Mouse (Mus musculus): ENCODE measurements at regions not wholly inside any gene's neighbourhood (a gene's known extent, or its start where the extent isn't known, plus 50 kb on each side); places are given as distances from the start of the nearest gene placed in this dataset.
A peak's percentile ranks its signal among the peaks of the same experiment; 100 is the strongest.

DNA sequence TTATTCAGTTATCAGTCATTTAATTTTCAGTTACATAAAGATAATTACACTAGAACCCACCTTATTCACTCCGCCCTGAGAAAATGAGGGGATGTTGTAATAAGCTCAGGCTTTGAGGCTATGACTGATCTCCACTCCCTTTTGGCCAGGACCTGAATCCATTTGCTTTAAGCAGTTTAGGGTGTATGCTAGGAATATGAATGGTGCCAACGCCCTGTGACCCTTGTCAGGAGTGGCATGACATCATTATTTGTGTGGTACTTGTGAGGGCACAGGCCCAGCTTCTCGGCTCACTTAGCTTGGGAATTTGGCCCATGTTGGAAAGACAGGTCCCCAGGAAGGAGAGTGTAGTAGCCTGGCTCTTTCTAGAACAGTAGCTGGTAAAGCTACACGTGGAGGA is 61.0 kb upstream of the Nfe2l2 start:
- Histone ChIP-seq H3K4me3 (replicated peaks) (no peak overlapping the region), H3K4me2 (replicated peaks) (no peak overlapping the region), H3K4me1 (peaks cover 4% of the 10 kb centered on the region; the same call in 1 of the 2 replicates), H3K27me3 (no peaks in the 10 kb centered on the region), H3K27ac (replicated peaks) (no peak overlapping the region), H3K9ac (no peak overlapping the region), H3K36me3 (no peaks in the 10 kb centered on the region), H3K9me3 (replicated peaks) (no peaks in the 10 kb centered on the region)
- 81% methylated on average over 4 of the region's 4 CpGs for WGBS
- ATAC-seq (ENCODE audit: insufficient number of reproducible peaks, low FRiP score, low TSS enrichment, low read depth) = no peak

DNA sequence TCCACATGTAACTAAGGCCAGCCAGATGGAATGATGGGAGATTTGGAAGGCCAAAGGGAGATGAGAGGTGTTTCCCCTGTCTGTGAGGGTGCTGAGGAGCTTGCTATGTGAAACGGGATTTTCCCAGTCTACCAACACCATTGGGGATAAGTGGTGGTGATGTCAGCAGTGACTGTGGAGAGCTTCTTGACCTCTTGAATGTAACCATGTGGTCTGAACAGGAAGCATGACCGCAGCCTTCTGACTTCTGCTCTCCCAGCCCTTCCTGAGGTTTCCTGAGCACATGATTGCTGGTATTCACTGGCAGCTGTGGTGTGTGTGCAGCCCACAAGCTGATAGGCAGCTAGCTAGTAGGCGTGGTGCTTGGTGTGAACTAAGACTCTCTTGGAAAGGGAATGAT is 58.8 kb upstream of the Nfe2l2 start:
- 54% methylated on average over 3 of the region's 3 CpGs for WGBS
- H3K9ac ChIP-seq = no peak overlapping the region
- no peak overlapping the region for H3K4me3 ChIP-seq (replicated peaks)
- no peak overlapping the region for H3K4me2 ChIP-seq (replicated peaks)
- peaks cover 9% of the 10 kb centered on the region for H3K4me1 ChIP-seq
- no peaks in the 10 kb centered on the region for H3K9me3 ChIP-seq (replicated peaks)
- H3K27ac ChIP-seq (replicated peaks) = no peak overlapping the region
- H3K27me3 ChIP-seq = no peaks in the 10 kb centered on the region
- ATAC-seq (ENCODE audit: insufficient number of reproducible peaks, low FRiP score, low TSS enrichment, low read depth) = peak; percentile 63
- no peaks in the 10 kb centered on the region for H3K36me3 ChIP-seq

DNA sequence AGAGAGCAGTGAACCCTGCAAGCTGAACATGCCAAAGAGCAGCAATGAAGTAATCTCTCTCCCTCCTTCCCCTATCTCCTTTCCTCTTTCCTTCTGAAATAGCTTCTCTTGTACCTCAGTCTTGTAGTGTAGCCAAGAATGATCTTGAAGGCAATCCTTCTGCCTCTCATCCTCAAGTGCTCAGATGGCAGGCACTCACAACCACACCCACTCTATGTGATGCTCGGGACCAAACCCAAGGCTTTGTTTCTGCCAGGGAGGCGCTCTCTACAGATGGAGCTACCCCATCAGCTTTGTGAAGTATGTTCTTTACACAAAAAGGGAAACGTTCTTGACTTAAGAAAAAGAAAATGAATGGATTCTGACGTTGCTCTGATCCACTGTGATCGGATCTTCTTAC is 57.6 kb upstream of the Nfe2l2 start:
- H3K36me3 ChIP-seq = no peaks in the 10 kb centered on the region
- ATAC-seq (ENCODE audit: insufficient number of reproducible peaks, low FRiP score, low TSS enrichment, low read depth) = no peak
- H3K27me3 ChIP-seq = no peaks in the 10 kb centered on the region
- 78% methylated on average over 5 of the region's 5 CpGs for WGBS
- no peaks in the 10 kb centered on the region for H3K9me3 ChIP-seq (replicated peaks)
- no peak overlapping the region for H3K27ac ChIP-seq (replicated peaks)
- no peak overlapping the region for H3K9ac ChIP-seq
- peaks cover 19% of the 10 kb centered on the region for H3K4me1 ChIP-seq
- H3K4me3 ChIP-seq (replicated peaks) = no peak overlapping the region
- H3K4me2 ChIP-seq (replicated peaks) = no peak overlapping the region

DNA sequence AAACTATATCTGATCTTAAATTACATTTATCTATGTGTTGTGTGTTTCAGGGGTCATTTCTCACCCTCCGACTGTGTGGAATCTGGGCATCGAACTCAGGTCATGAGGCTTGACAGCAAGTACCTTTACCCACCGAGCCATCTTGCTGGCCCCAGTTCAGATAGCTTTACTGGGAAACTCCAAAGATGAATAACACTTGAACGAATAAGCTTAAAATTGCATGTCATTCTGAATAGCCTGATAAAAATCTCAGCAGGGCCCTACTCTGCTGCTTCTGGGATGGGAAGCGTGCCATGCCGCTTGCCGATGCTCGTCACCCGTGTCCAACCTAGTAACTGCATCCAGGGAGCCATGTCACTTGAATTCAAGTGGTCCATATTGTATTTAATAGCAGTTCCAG is 57.2 kb upstream of the Nfe2l2 start:
- Histone ChIP-seq H3K9me3 (replicated peaks) (no peaks in the 10 kb centered on the region), H3K9ac (no peak overlapping the region), H3K4me3 (replicated peaks) (no peak overlapping the region), H3K4me2 (replicated peaks) (no peak overlapping the region), H3K4me1 (peaks cover 22% of the 10 kb centered on the region), H3K36me3 (no peaks in the 10 kb centered on the region), H3K27ac (replicated peaks) (no peak overlapping the region), H3K27me3 (no peaks in the 10 kb centered on the region)
- ATAC-seq (ENCODE audit: insufficient number of reproducible peaks, low FRiP score, low TSS enrichment, low read depth) = no peak
- WGBS = 74% methylated on average over 9 of the region's 9 CpGs

DNA sequence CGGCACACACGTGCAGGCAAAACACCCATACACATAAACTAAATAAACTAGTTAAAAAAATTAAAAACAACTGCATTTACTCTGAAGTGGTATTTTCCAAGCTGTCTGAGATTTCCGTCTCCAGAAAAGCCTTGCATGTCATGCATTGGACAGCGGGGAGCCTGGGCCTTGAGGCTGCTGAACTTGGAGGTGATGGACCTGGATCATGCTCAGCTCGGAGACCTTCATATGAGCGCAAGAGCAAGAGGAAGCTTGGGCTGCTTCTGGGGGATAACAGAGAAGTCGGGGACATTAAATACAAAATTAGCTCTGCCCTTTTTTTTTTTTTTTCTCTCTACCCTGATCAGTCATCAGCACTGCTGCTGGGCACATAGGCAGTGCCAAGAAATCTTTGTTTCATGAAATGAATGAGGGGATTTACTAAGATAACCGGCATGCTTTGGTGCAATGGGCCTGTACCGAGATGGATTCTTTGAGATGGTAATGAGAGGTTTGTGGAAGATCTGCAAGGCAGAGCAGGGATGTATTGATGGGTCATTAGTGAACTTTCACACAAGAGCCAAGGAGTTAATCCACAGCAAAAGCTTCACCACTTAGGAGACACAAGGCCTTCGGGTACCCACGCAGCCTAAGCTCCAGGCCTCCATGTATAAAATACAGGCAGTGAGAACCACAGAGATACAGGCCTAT is 54.9 kb upstream of the Nfe2l2 start:
- Histone ChIP-seq H3K4me2 (replicated peaks) (no peak overlapping the region), H3K9me3 (replicated peaks) (no peaks in the 10 kb centered on the region), H3K4me3 (replicated peaks) (no peak overlapping the region), H3K9ac (no peak overlapping the region), H3K27ac (replicated peaks) (no peak overlapping the region), H3K27me3 (no peaks in the 10 kb centered on the region), H3K4me1 (peaks cover 30% of the 10 kb centered on the region), H3K36me3 (no peaks in the 10 kb centered on the region)
- 59% methylated on average over 11 of the region's 11 CpGs for WGBS
- no peak for ATAC-seq (ENCODE audit: insufficient number of reproducible peaks, low FRiP score, low TSS enrichment, low read depth)

DNA sequence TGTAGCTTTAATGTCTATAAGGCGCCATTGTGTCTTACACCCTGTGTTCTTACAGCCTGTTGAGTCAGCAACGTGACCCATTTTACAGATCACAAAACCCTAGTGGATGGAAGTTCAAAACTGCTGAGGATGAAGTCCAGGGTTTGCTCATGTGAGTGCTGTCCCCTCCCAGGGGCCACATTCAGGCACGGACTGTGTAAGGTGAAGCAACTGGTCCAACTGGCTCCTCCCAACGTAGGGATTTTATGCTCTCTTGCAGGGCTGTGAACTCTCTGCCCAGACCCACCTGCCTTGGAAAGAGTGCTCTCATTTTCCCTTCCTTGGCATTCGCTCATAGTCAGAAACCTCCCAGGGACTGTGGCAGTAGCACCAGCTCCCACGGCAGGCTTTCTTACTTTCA is 53.8 kb upstream of the Nfe2l2 start:
- Histone ChIP-seq H3K4me3 (replicated peaks) (no peak overlapping the region), H3K36me3 (no peaks in the 10 kb centered on the region), H3K27me3 (no peaks in the 10 kb centered on the region), H3K9me3 (replicated peaks) (no peaks in the 10 kb centered on the region), H3K27ac (replicated peaks) (0 out of 2 replicates have a peak overlapping the region, but pooled peaks have one; percentile 82), H3K4me2 (replicated peaks) (no peak overlapping the region), H3K4me1 (peaks cover 30% of the 10 kb centered on the region), H3K9ac (no peak overlapping the region)
- 78% methylated on average over 6 of the region's 6 CpGs for whole genome bisulfite sequencing
- ATAC-seq (ENCODE audit: insufficient number of reproducible peaks, low FRiP score, low TSS enrichment, low read depth) = no peak

DNA sequence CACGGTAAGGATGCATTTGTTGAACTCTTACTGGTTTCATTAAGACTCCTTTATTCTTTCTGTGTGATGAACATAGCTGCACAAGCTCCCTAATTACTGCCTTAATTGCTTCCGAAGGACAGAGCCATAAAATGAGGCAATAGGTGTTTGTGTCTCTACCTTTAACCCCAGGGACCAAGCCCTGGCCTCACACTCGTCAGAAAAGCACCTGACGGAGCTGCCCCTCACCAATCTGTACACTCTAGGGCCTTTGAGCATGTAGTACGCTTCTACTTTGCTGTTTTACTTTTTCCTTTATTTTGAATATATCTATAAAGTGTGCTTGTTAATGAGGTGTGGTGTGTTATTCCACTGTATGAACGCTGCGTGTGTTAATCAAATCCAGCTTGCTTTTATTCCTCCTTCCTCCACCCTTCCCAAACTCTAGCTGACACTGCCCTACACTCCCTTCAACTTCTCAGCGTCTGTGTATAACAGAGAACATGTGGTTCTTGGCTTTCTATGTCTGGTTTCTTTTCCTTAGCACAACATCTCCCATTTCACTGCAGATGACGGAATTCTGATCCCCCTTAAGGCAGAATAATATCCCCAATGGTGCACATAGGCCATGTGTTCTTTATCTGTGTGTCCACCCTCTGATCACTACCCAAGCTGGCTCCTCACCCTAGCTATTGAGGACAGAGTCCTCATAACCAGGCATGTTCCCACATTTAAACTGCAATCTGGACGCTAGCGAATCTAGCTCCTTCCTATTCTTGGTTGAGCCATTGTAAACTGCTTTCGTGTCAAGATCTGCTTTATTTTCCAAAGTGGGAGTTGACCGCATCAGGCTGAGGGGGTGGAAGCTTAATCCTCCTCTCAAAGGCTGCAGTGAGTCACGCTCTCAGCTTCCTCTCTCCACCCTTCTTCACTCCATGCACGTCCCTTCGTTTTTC is 52.5 kb upstream of the Nfe2l2 start:
- Histone ChIP-seq H3K4me2 (replicated peaks) (peak overlapping the region; percentile 27), H3K36me3 (no peaks in the 10 kb centered on the region), H3K4me3 (replicated peaks) (no peak overlapping the region), H3K4me1 (peaks cover 30% of the 10 kb centered on the region), H3K27me3 (no peaks in the 10 kb centered on the region), H3K9ac (no peak overlapping the region), H3K27ac (replicated peaks) (peak overlapping the region; percentile 82), H3K9me3 (replicated peaks) (no peaks in the 10 kb centered on the region)
- 28% methylated on average over 16 of the region's 16 CpGs for WGBS
- ATAC-seq (ENCODE audit: insufficient number of reproducible peaks, low FRiP score, low TSS enrichment, low read depth) = peak; percentile 78

DNA sequence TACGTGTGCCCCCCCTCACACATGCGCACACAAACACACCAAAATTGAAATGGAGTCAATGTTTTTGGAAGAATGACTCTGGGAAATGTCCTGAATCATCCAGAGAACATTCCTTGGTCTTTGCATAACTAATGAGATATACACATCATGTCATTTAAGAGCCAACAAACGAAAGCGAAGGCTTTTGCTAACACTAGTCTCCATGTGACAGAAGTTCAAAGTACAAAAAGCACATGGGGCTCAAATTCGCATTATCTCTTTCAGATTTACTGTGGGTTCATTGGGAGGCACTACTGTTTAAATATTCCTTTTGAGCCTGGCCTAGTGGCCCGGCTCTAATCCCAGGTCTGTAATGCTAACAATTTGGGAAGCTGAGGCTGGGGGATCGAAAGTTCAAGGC is 50.2 kb upstream of the Nfe2l2 start:
- Histone ChIP-seq H3K4me1 (peaks cover 30% of the 10 kb centered on the region), H3K9me3 (replicated peaks) (no peaks in the 10 kb centered on the region), H3K4me3 (replicated peaks) (no peak overlapping the region), H3K4me2 (replicated peaks) (no peak overlapping the region), H3K27ac (replicated peaks) (no peak overlapping the region), H3K9ac (no peak overlapping the region), H3K27me3 (no peaks in the 10 kb centered on the region), H3K36me3 (no peaks in the 10 kb centered on the region)
- WGBS = 76% methylated on average over 7 of the region's 7 CpGs
- ATAC-seq (ENCODE audit: insufficient number of reproducible peaks, low FRiP score, low TSS enrichment, low read depth) = no peak

Measured in embryonic facial prominence, embryonic 15.5 days (tissue).